ENCODE assay signal across 17 mouse cellular contexts in genomic region chr2:32722581-32722980, GRCm38 (mm10). TPM values are rescaled to one million over a fixed set of nuclear protein-coding genes. Genes with fewer than 3 reads are reported as not detected.
A peak's percentile ranks its signal among the peaks of the same experiment; 100 is the strongest.
DNase-seq lines count a peak whose midpoint lies in the region; ATAC-seq lines count a peak whose summit lies in the region.
"Had no signal": no experiment of that assay in that cellular context is flagged by ENCODE, and none has a peak within 500 bp of the region (broad histone marks: within the 10 kb centered on the region; RNA-seq: fewer than 3 reads in every experiment).

No protein-coding gene starts in this region.

- H3K4me3 ChIP-seq in liver, embryonic 11.5 days (ENCODE audit: low read depth, low read length), result no peak overlapping the region
- no peak overlapping the region; the same call in 1 of the 2 replicates for H3K4me3 ChIP-seq in embryonic facial prominence, embryonic 14.5 days (ENCODE audit: low read depth, low read length)
- peak overlapping the region; percentile 44; the same call in 1 of the 2 replicates for H3K4me3 ChIP-seq in liver, embryonic 16.5 days (ENCODE audit: low read depth, low read length)
- H3K4me3 ChIP-seq: erythroblast, embryonic 14.5 days; layer of hippocampus, adult 2 months; midbrain, embryonic 13.5 days had no signal

- H3K27ac ChIP-seq in liver, embryonic 11.5 days (ENCODE audit: low read depth, low read length), result no peak overlapping the region
- H3K27ac ChIP-seq in embryonic facial prominence, embryonic 14.5 days (replicated peaks; ENCODE audit: low read depth, low read length), result no peak overlapping the region
- no peak overlapping the region for H3K27ac ChIP-seq in liver, embryonic 16.5 days (ENCODE audit: low read length)
- H3K27ac ChIP-seq: layer of hippocampus, adult 2 months; midbrain, embryonic 13.5 days had no signal

- no peak for DNase-seq in liver, embryonic 11.5 days (ENCODE audit: low spot score)
- no peak for DNase-seq in liver
- peak; percentile 53 for DNase-seq in CD4-positive helper T cell, adult 2 months (ENCODE audit: low read depth, low spot score)
- DNase-seq in embryonic facial prominence, embryonic 14.5 days (ENCODE audit: low spot score), result no peak
- no peak for DNase-seq in left cerebral cortex, adult 18-20 months (ENCODE audit: low spot score in 2 of 2)
- no peak for DNase-seq in adrenal gland, postnatal 25 days
- DNase-seq: cerebellum, adult 11 months; heart, postnatal 14 days; kidney, adult 18-20 months; lung, adult 2 months; spleen, adult 18-20 months had no signal

- H3K9ac ChIP-seq in liver, embryonic 11.5 days (ENCODE audit: low read depth, low read length), result no peak overlapping the region
- no peak overlapping the region for H3K9ac ChIP-seq in embryonic facial prominence, embryonic 14.5 days (ENCODE audit: low read depth, low read length)
- H3K9ac ChIP-seq in liver, embryonic 16.5 days (ENCODE audit: low read depth, low read length), result no peak overlapping the region
- H3K9ac ChIP-seq: midbrain, embryonic 13.5 days had no signal

- ATAC-seq in liver, embryonic 11.5 days (replicated peaks; ENCODE audit: low FRiP score), result no peak
- ATAC-seq in embryonic facial prominence, embryonic 14.5 days (ENCODE audit: low read depth), result no peak
- ATAC-seq in liver, embryonic 16.5 days (ENCODE audit: low read depth), result no peak
- ATAC-seq: midbrain, embryonic 13.5 days had no signal

- H3K4me1 ChIP-seq in liver, embryonic 11.5 days (replicated peaks; ENCODE audit: control insufficient read depth, insufficient read depth, low read length), result peaks cover 16% of the 10 kb centered on the region
- peaks cover 20% of the 10 kb centered on the region; the same call in 1 of the 2 replicates for H3K4me1 ChIP-seq in embryonic facial prominence, embryonic 14.5 days (ENCODE audit: control insufficient read depth, insufficient read depth, low read length)
- H3K4me1 ChIP-seq in liver, embryonic 16.5 days (ENCODE audit: control insufficient read depth, low read depth, low read length), result no peaks in the 10 kb centered on the region; the same call in none of the 2 replicates

- H3K36me3 ChIP-seq in liver, embryonic 11.5 days (ENCODE audit: control insufficient read depth, insufficient read depth, low read length), result no peaks in the 10 kb centered on the region
- no peaks in the 10 kb centered on the region for H3K36me3 ChIP-seq in embryonic facial prominence, embryonic 14.5 days (ENCODE audit: control insufficient read depth, insufficient read depth, low read length)
- H3K36me3 ChIP-seq in liver, embryonic 16.5 days (ENCODE audit: control insufficient read depth, insufficient read depth), result no peaks in the 10 kb centered on the region
- H3K36me3 ChIP-seq: midbrain, embryonic 13.5 days had no signal

- H3K27me3 ChIP-seq in liver, embryonic 11.5 days (replicated peaks; ENCODE audit: control insufficient read depth, insufficient read depth, low read length), result no peaks in the 10 kb centered on the region
- H3K27me3 ChIP-seq in embryonic facial prominence, embryonic 14.5 days (replicated peaks; ENCODE audit: control insufficient read depth, insufficient read depth, low read length), result no peaks in the 10 kb centered on the region
- no peaks in the 10 kb centered on the region for H3K27me3 ChIP-seq in liver, embryonic 16.5 days (ENCODE audit: control insufficient read depth, insufficient read depth, low read depth, low read length)
- H3K27me3 ChIP-seq: midbrain, embryonic 13.5 days had no signal

- WGBS in liver, embryonic 11.5 days, result 71% methylated on average over 3 of the region's 3 CpGs
- WGBS in embryonic facial prominence, embryonic 14.5 days, result 55% methylated on average over 3 of the region's 3 CpGs
- 43% methylated on average over 3 of the region's 3 CpGs for WGBS in liver, embryonic 16.5 days (ENCODE audit: insufficient replicate concordance)

- no peaks in the 10 kb centered on the region for H3K9me3 ChIP-seq in liver, embryonic 11.5 days (ENCODE audit: control insufficient read depth, low read length)
- no peaks in the 10 kb centered on the region for H3K9me3 ChIP-seq in embryonic facial prominence, embryonic 14.5 days (ENCODE audit: control insufficient read depth, low read length)
- H3K9me3 ChIP-seq in liver, embryonic 16.5 days (replicated peaks; ENCODE audit: control insufficient read depth, low read length), result no peaks in the 10 kb centered on the region
- H3K9me3 ChIP-seq: midbrain, embryonic 13.5 days had no signal

- H3K4me2 ChIP-seq in liver, embryonic 11.5 days, result peak overlapping the region; percentile 25; the same call in 1 of the 2 replicates
- peak overlapping the region; percentile 42; the same call in 1 of the 2 replicates for H3K4me2 ChIP-seq in embryonic facial prominence, embryonic 14.5 days (ENCODE audit: low read depth, low read length)
- H3K4me2 ChIP-seq in liver, embryonic 16.5 days (ENCODE audit: low read depth, low read length), result peak overlapping the region; percentile 24; the same call in 1 of the 2 replicates
- H3K4me2 ChIP-seq: midbrain, embryonic 13.5 days had no signal

RNA-seq across cellular contexts. Expression of gene Sh2d3c, which starts 1.7 kb away (rescaled TPM):
- polyA plus RNA-seq in liver, embryonic 11.5 days (2014; fragmentation: Nextera tagmentation; extraction: Ambion mirVana), result 13.4 and 14.2 TPM in 2 replicates
- polyA plus RNA-seq in embryonic facial prominence, embryonic 14.5 days (2014; fragmentation: Nextera tagmentation; extraction: Ambion mirVana), result 21.7 and 28.3 TPM in 2 replicates
- 7.1 and 8.6 TPM in 2 replicates for polyA plus RNA-seq in liver, embryonic 16.5 days (2015; fragmentation: Nextera tagmentation; extraction: Ambion mirVana)
- total RNA-seq in left cerebral cortex, adult 18-20 months (2021), result 10 to 100 TPM; 27.9 to 35.5 TPM
- total RNA-seq in adrenal gland, postnatal 25 days (2021), result 14.3 and 23.7 TPM in 2 replicates

RNA-seq across cellular contexts. Expression of gene Cdk9, which starts 9.7 kb away (rescaled TPM):
- 83.4 and 84.5 TPM in 2 replicates for polyA plus RNA-seq in liver, embryonic 11.5 days (2014; fragmentation: Nextera tagmentation; extraction: Ambion mirVana)
- polyA plus RNA-seq in embryonic facial prominence, embryonic 14.5 days (2014; fragmentation: Nextera tagmentation; extraction: Ambion mirVana), result 67.4 and 82.3 TPM in 2 replicates
- polyA plus RNA-seq in liver, embryonic 16.5 days (2015; fragmentation: Nextera tagmentation; extraction: Ambion mirVana), result 40.2 and 43.8 TPM in 2 replicates
- total RNA-seq in left cerebral cortex, adult 18-20 months (2021), result 100 to 1,000 TPM; 128 to 133 TPM
- total RNA-seq in adrenal gland, postnatal 25 days (2021), result 83.6 and 96.8 TPM in 2 replicates

RNA-seq across cellular contexts. Expression of gene 6330409D20Rik, which starts 18.2 kb away (rescaled TPM):
- 0.22 TPM in 1 of 2 replicates, not detected in the other for polyA plus RNA-seq in liver, embryonic 11.5 days (2014; fragmentation: Nextera tagmentation; extraction: Ambion mirVana)
- polyA plus RNA-seq in embryonic facial prominence, embryonic 14.5 days (2014; fragmentation: Nextera tagmentation; extraction: Ambion mirVana), result 0.33 and 0.45 TPM in 2 replicates
- polyA plus RNA-seq in liver, embryonic 16.5 days (2015; fragmentation: Nextera tagmentation; extraction: Ambion mirVana), result not detected in 2 replicates
- total RNA-seq in left cerebral cortex, adult 18-20 months (2021), result 1 to 10 TPM; 2.2 to 2.8 TPM
- total RNA-seq in adrenal gland, postnatal 25 days (2021), result not detected in 2 replicates
- total RNA-seq: common myeloid progenitor, adult 5-6 weeks; gastrocnemius, postnatal 4 days; heart, postnatal 14 days had no signal
- polyA plus RNA-seq: erythroblast, embryonic 14.5 days had no signal

RNA-seq across cellular contexts. Expression of gene Fpgs, which starts 18.6 kb away (rescaled TPM):
- polyA plus RNA-seq in liver, embryonic 11.5 days (2014; fragmentation: Nextera tagmentation; extraction: Ambion mirVana), result 46.2 and 47.1 TPM in 2 replicates
- polyA plus RNA-seq in embryonic facial prominence, embryonic 14.5 days (2014; fragmentation: Nextera tagmentation; extraction: Ambion mirVana), result 28.2 and 31.0 TPM in 2 replicates
- polyA plus RNA-seq in liver, embryonic 16.5 days (2015; fragmentation: Nextera tagmentation; extraction: Ambion mirVana), result 49.7 and 56.2 TPM in 2 replicates
- 1 to 10 TPM; 7.6 to 9.0 TPM for total RNA-seq in left cerebral cortex, adult 18-20 months (2021)
- total RNA-seq in adrenal gland, postnatal 25 days (2021), result 12.5 and 15.4 TPM in 2 replicates

RNA-seq across cellular contexts. Expression of gene Tor2a, which starts 34.5 kb away (rescaled TPM):
- polyA plus RNA-seq in liver, embryonic 11.5 days (2014; fragmentation: Nextera tagmentation; extraction: Ambion mirVana), result 57.2 and 60.5 TPM in 2 replicates
- polyA plus RNA-seq in embryonic facial prominence, embryonic 14.5 days (2014; fragmentation: Nextera tagmentation; extraction: Ambion mirVana), result 64.5 and 73.2 TPM in 2 replicates
- polyA plus RNA-seq in liver, embryonic 16.5 days (2015; fragmentation: Nextera tagmentation; extraction: Ambion mirVana), result 25.7 and 26.1 TPM in 2 replicates
- total RNA-seq in left cerebral cortex, adult 18-20 months (2021), result 10 to 100 TPM; 28.7 to 34.3 TPM
- total RNA-seq in adrenal gland, postnatal 25 days (2021), result 24.7 and 30.8 TPM in 2 replicates
